Mouse (Mus musculus): Measurements from ENCODE around the gene Olfr1441.

GRCm38 (mm10) chr19:12442560-12442959, 25.3 kb downstream of the Olfr1441 start:
- TF ChIP-seq CTCF (IDR thresholded peaks at IDR 0.05; ENCODE audit: low read depth, low read length) = no peak
- no peak for TF ChIP-seq GATA2 (IDR thresholded peaks at IDR 0.05; ENCODE audit: borderline replicate concordance, low read depth, low read length)
- TF ChIP-seq GATA1 (IDR thresholded peaks at IDR 0.05; ENCODE audit: borderline replicate concordance, low read length) = no peak
- TF ChIP-seq TAL1 (conservative IDR thresholded peaks at IDR 0.05; ENCODE audit: low read depth, low read length) = no peak
- no peak for TF ChIP-seq POLR2AphosphoS5 (IDR thresholded peaks at IDR 0.05; ENCODE audit: insufficient replicate concordance, low read depth, low read length)
